Mouse (Mus musculus): ENCODE results near the gene Gm20509.

GRCm38 (mm10) chr9:73159265-73159664 is 57.0 kb downstream of the Gm20509 start:
- no peak for TF ChIP-seq CTCF (IDR thresholded peaks at IDR 0.05; ENCODE audit: low read depth, low read length)
- no peak for TF ChIP-seq POLR2A (IDR thresholded peaks at IDR 0.05; ENCODE audit: insufficient read depth, low read length)

Measured in ES-Bruce4 (cell line).